Mouse (Mus musculus): ENCODE measurements around the gene Itpkb. TPM values are rescaled to one million over a fixed set of nuclear protein-coding genes. Genes with fewer than 3 reads are reported as not detected.

Itpkb gene
- polyA plus RNA-seq, 1 experiment from 2014 or later, result 3.4 TPM

- WGBS, result 80% methylated on average over 4 of the region's 4 CpGs
- H3K4me1 ChIP-seq (replicated peaks), result peaks cover 12% of the 10 kb centered on the region; the same call in 1 of the 2 replicates
- H3K4me2 ChIP-seq, result no peak overlapping the region
Measured at GRCm38 (mm10) chr1:180354129-180354528, 23.8 kb downstream of the Itpkb start.

DNA sequence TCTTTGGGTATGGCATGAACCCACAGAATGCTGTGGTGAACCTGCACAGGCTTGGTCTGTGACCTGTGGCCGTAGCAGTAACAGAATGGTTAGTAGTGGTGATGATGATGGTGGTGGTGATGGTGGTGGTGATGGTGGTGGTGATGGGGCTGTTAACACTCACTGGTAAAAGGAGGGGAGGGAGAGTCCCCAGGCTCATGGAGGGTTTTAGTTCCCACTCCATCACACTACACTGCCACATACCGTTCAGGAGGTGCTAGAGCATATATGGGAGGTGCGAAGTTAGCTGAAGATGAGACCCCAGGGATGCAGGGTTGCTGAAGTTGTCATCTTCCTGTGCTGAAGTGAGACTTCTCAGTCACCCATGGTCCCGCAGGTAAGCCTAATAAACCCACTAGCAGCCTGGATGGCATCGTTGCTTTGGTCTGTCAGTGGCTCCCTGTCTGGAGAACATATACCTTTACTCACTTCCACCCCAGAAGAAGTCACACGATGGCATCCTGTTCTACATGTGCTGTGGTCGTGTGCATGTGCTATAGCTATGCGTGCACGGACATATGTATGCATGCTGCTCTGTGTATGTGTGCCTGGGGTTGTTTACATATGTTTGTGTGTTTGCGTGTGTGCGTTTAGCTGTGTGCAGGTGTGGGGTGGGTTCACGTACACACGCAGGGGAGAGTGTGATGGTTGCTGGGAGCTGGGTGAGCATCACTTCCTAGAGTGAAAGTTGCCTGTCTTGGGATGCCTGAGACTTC is 24.9 kb downstream of the Itpkb start:
- Histone ChIP-seq H3K9me3 (no peaks in the 10 kb centered on the region), H3K27me3 (no peaks in the 10 kb centered on the region), H3K9ac (no peak overlapping the region), H3K36me3 (no peaks in the 10 kb centered on the region), H3K4me2 (no peak overlapping the region), H3K4me3 (no peak overlapping the region), H3K27ac (no peak overlapping the region), H3K4me1 (replicated peaks) (peaks cover 12% of the 10 kb centered on the region; the same call in 1 of the 2 replicates)
- ATAC-seq (ENCODE audit: low FRiP score), result no peak
- 91% methylated on average over 13 of the region's 13 CpGs for WGBS

More at GRCm38 (mm10) chr1:180354129-180354528, 23.8 kb downstream of the Itpkb start:
- Histone ChIP-seq H3K4me3 (no peak overlapping the region), H3K9ac (no peak overlapping the region), H3K36me3 (no peaks in the 10 kb centered on the region), H3K9me3 (no peaks in the 10 kb centered on the region), H3K27me3 (no peaks in the 10 kb centered on the region), H3K27ac (no peak overlapping the region)
- ATAC-seq (ENCODE audit: low FRiP score), result no peak

GRCm38 (mm10) chr1:180356176-180356575 is 25.9 kb downstream of the Itpkb start:
- Histone ChIP-seq H3K4me2 (no peak overlapping the region), H3K27ac (no peak overlapping the region), H3K4me1 (replicated peaks) (peaks cover 7% of the 10 kb centered on the region; the same call in 1 of the 2 replicates), H3K4me3 (no peak overlapping the region), H3K27me3 (no peaks in the 10 kb centered on the region), H3K9ac (peak overlapping the region; percentile 60), H3K9me3 (no peaks in the 10 kb centered on the region), H3K36me3 (no peaks in the 10 kb centered on the region)
- ATAC-seq (ENCODE audit: low FRiP score), result no peak
- WGBS, result 78% methylated on average over 4 of the region's 4 CpGs

DNA sequence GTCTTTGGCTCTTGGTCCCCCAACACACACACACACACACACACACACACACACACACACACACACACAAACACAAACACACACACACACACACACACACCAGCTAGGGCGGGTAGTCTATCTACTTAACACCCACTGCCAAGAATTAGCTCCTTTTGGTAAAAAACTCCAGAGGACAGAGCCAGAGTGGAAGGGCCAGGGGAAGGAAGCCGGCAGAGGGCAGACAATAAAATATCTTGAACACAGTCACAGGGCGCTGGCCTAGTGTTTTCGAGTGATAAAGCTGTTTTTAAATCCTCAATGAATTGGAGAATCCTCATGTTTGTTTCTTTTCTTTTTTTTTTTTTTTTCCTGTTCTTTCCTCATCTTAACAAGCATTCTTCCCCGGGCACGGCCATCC is 26.6 kb downstream of the Itpkb start:
- Histone ChIP-seq H3K9me3 (no peaks in the 10 kb centered on the region), H3K27me3 (no peaks in the 10 kb centered on the region), H3K27ac (no peak overlapping the region), H3K4me1 (replicated peaks) (peaks cover 7% of the 10 kb centered on the region; the same call in 1 of the 2 replicates), H3K9ac (no peak overlapping the region), H3K4me2 (no peak overlapping the region), H3K36me3 (no peaks in the 10 kb centered on the region), H3K4me3 (no peak overlapping the region)
- WGBS, result 84% methylated on average over 6 of the region's 6 CpGs
- no peak for ATAC-seq (ENCODE audit: low FRiP score)

GRCm38 (mm10) chr1:180357893-180358331 is 27.6 kb downstream of the Itpkb start:
- no peak overlapping the region for H3K9ac ChIP-seq
- WGBS, result 74% methylated on average over 7 of the region's 7 CpGs
- ATAC-seq (ENCODE audit: low FRiP score), result no peak
- H3K4me2 ChIP-seq, result no peak overlapping the region
- peaks cover 7% of the 10 kb centered on the region; the same call in 1 of the 2 replicates for H3K4me1 ChIP-seq (replicated peaks)
- H3K36me3 ChIP-seq, result no peaks in the 10 kb centered on the region
- H3K27me3 ChIP-seq, result no peaks in the 10 kb centered on the region
- H3K27ac ChIP-seq, result no peak overlapping the region
- no peak overlapping the region for H3K4me3 ChIP-seq
- H3K9me3 ChIP-seq, result no peaks in the 10 kb centered on the region

GRCm38 (mm10) chr1:180358466-180358865 is 28.2 kb downstream of the Itpkb start:
- Histone ChIP-seq H3K36me3 (no peaks in the 10 kb centered on the region), H3K4me1 (replicated peaks) (peaks cover 13% of the 10 kb centered on the region; the same call in 1 of the 2 replicates), H3K27me3 (no peaks in the 10 kb centered on the region), H3K27ac (no peak overlapping the region), H3K4me2 (no peak overlapping the region), H3K9me3 (no peaks in the 10 kb centered on the region), H3K4me3 (no peak overlapping the region), H3K9ac (no peak overlapping the region)
- 88% methylated on average over 9 of the region's 9 CpGs for WGBS
- ATAC-seq (ENCODE audit: low FRiP score), result no peak

GRCm38 (mm10) chr1:180359311-180359710 is 29.0 kb downstream of the Itpkb start:
- Histone ChIP-seq H3K36me3 (no peaks in the 10 kb centered on the region), H3K27me3 (no peaks in the 10 kb centered on the region), H3K9me3 (no peaks in the 10 kb centered on the region), H3K9ac (no peak overlapping the region), H3K4me2 (no peak overlapping the region), H3K4me3 (no peak overlapping the region), H3K4me1 (replicated peaks) (peaks cover 21% of the 10 kb centered on the region), H3K27ac (no peak overlapping the region)
- WGBS, result 85% methylated on average over 5 of the region's 5 CpGs
- no peak for ATAC-seq (ENCODE audit: low FRiP score)

DNA sequence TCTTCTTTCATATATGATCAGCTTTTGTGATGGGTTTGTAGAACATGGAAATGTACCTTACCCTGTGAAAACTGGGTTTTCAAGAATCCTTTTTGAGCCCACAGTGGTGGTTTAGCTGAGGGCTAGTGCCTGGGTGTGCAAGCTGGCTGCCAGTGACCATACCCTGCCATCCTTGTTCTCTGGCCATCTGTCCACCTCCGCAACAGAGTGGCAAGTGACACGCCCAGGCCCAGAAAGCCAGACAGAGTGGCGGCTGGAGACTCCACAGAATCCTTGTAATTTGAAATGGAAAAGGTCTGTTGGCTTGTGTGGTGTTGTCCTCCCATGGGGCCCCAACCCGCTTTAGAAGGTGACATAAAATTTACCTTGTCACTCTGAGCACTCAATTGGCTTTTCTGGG is 31.9 kb downstream of the Itpkb start:
- no peaks in the 10 kb centered on the region for H3K27me3 ChIP-seq
- peaks cover 37% of the 10 kb centered on the region for H3K4me1 ChIP-seq (replicated peaks)
- no peak overlapping the region for H3K9ac ChIP-seq
- no peak for ATAC-seq (ENCODE audit: low FRiP score)
- 76% methylated on average over 4 of the region's 4 CpGs for WGBS
- no peaks in the 10 kb centered on the region for H3K9me3 ChIP-seq
- H3K4me3 ChIP-seq, result no peak overlapping the region
- H3K27ac ChIP-seq, result no peak overlapping the region
- H3K36me3 ChIP-seq, result no peaks in the 10 kb centered on the region
- no peak overlapping the region for H3K4me2 ChIP-seq

GRCm38 (mm10) chr1:180362844-180363243 is 32.6 kb downstream of the Itpkb start:
- ATAC-seq (ENCODE audit: low FRiP score), result no peak
- Histone ChIP-seq H3K27me3 (no peaks in the 10 kb centered on the region), H3K36me3 (no peaks in the 10 kb centered on the region), H3K27ac (peak overlapping the region; percentile 96; the same call in 1 of the 2 replicates), H3K4me3 (no peak overlapping the region), H3K4me1 (replicated peaks) (peaks cover 44% of the 10 kb centered on the region), H3K9me3 (no peaks in the 10 kb centered on the region), H3K4me2 (no peak overlapping the region), H3K9ac (no peak overlapping the region)
- WGBS, result 84% methylated on average over 5 of the region's 5 CpGs

DNA sequence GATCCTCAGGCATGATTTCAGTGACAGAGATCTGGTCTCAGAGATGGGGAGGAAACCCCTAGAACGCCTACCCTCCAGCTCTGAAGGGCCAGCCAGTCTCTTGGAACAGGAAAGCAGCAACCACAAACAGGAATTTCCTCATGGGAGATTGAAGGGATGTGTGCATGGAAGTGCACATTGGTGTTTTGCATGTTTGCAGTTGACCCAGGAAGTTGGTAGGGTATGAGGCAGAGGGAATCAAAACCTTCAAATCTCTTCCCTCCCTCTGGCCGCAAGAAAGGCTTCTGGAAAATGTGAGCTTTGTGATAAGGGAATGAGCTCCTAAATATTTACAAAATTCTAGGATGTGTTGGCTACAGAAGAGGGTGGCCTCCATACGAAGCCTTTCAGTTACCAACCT is 33.0 kb downstream of the Itpkb start:
- H3K4me3 ChIP-seq, result no peak overlapping the region
- no peak overlapping the region for H3K4me2 ChIP-seq
- H3K27me3 ChIP-seq, result no peaks in the 10 kb centered on the region
- no peaks in the 10 kb centered on the region for H3K9me3 ChIP-seq
- H3K36me3 ChIP-seq, result no peaks in the 10 kb centered on the region
- H3K27ac ChIP-seq, result peak overlapping the region; percentile 96
- 92% methylated on average over 3 of the region's 3 CpGs for WGBS
- no peak for ATAC-seq (ENCODE audit: low FRiP score)
- H3K4me1 ChIP-seq (replicated peaks), result peaks cover 48% of the 10 kb centered on the region
- no peak overlapping the region for H3K9ac ChIP-seq

- Histone ChIP-seq H3K9ac (peak overlapping the region; percentile 49; the same call in 1 of the 2 replicates), H3K36me3 (no peaks in the 10 kb centered on the region), H3K9me3 (no peaks in the 10 kb centered on the region), H3K4me1 (replicated peaks) (peaks cover 55% of the 10 kb centered on the region), H3K27me3 (no peaks in the 10 kb centered on the region), H3K4me2 (peak overlapping the region; percentile 62), H3K4me3 (peak overlapping the region; percentile 37), H3K27ac (peak overlapping the region; percentile 96)
- WGBS, result 66% methylated on average over 17 of the region's 17 CpGs
- no peak for ATAC-seq (ENCODE audit: low FRiP score)
Measured at GRCm38 (mm10) chr1:180364005-180364404, 33.7 kb downstream of the Itpkb start.

DNA sequence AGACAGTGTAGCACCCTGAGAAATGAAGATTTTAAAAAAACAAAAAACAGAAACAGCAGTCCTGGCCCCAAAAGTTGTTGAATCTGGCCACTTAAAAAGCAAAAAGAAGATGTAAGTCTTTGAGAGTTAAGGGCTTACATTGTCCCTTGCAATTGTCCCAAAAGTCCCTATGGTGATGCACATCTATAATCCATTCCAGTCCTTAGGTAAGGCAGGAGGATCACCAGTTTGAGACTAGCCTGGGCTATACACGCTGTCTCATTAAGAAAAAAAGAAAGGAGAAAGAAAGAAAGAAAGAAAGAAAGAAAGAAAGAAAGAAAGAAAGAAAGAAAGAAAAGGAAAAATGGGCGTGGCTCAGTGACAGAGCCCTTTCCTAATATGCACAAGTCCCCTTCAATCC is 34.4 kb downstream of the Itpkb start:
- peaks cover 55% of the 10 kb centered on the region for H3K4me1 ChIP-seq (replicated peaks)
- no peaks in the 10 kb centered on the region for H3K9me3 ChIP-seq
- peak; percentile 18; the same call in 1 of the 2 replicates for ATAC-seq (ENCODE audit: low FRiP score)
- peak overlapping the region; percentile 96 for H3K27ac ChIP-seq
- peak overlapping the region; percentile 37 for H3K4me3 ChIP-seq
- no peaks in the 10 kb centered on the region for H3K36me3 ChIP-seq
- H3K4me2 ChIP-seq, result peak overlapping the region; percentile 62
- peak overlapping the region; percentile 75; the same call in 1 of the 2 replicates for H3K9ac ChIP-seq
- no peaks in the 10 kb centered on the region for H3K27me3 ChIP-seq
- 20% methylated on average over 2 of the region's 2 CpGs for WGBS
